In the genomic region with DNA sequence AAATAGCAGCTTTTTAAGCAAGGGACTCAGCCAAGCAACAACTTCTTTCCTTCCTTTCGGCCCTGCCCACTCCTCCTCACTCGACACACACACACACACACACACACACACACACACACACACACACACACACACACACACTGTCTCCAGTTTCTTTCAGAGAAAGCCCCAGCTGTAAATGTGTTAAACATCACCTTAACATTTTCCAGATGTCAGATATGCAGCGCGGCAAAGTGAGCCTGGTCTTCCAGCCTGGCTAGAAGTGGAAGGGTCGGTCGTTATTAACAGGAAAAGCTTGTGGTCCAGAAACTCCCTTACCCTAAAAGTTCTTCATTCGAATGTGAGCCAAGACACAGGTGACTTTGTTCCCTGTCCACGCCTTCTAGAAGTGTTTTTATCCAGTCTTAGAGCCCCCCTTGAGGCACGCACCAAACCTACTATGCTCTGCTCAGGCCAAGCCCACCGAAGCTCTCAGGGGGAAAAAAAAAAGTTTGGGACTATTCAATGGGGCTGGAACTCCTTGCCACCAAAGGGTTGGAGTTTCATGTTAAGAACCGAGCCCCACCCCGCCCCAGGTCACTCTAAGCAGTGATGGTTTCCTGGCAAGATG, we compare ENCODE assay signal across 10 mouse cellular contexts.
A peak's percentile ranks its signal among the peaks of the same experiment; 100 is the strongest.
DNase-seq lines count a peak whose midpoint lies in the region; ATAC-seq lines count a peak whose summit lies in the region.
"Had no signal": no experiment of that assay in that cellular context is flagged by ENCODE, and none has a peak within 500 bp of the region (broad histone marks: within the 10 kb centered on the region; RNA-seq: fewer than 3 reads in every experiment).

No protein-coding gene starts in this region.

- H3K4me1 ChIP-seq in heart, embryonic 14.5 days (ENCODE audit: control insufficient read depth in 2 of 2, insufficient read depth in 2 of 2, low read length in 2 of 2), result peaks cover 28 to 53% of the 10 kb centered on the region in 2 experiments
- H3K4me1 ChIP-seq in brown adipose tissue, adult 24 weeks (ENCODE audit: control insufficient read depth, insufficient read depth, insufficient read length, low read length), result peaks cover 27% of the 10 kb centered on the region
- H3K4me1 ChIP-seq in hindbrain, embryonic 14.5 days (replicated peaks; ENCODE audit: control insufficient read depth, insufficient read depth, low read length), result peaks cover 6% of the 10 kb centered on the region; the same call in 1 of the 2 replicates
- H3K4me1 ChIP-seq in midbrain, embryonic 13.5 days (replicated peaks), result peaks cover 31% of the 10 kb centered on the region

- peak overlapping the region; percentile 96 to 99 for H3K27ac ChIP-seq in heart, embryonic 14.5 days (replicated peaks in 1 of 2; ENCODE audit: control insufficient read depth in 1 of 2, insufficient read depth in 1 of 2, low read depth in 2 of 2, low read length in 2 of 2)
- H3K27ac ChIP-seq in brown adipose tissue, adult 24 weeks (replicated peaks; ENCODE audit: low read depth, low read length), result peak overlapping the region; percentile 99
- peak overlapping the region; percentile 72 for H3K27ac ChIP-seq in hindbrain, embryonic 14.5 days
- H3K27ac ChIP-seq in midbrain, embryonic 13.5 days, result peak overlapping the region; percentile 30; the same call in 1 of the 2 replicates
- H3K27ac ChIP-seq: macrophage had no signal

- peak overlapping the region; percentile 90 for H3K9ac ChIP-seq in heart, embryonic 14.5 days (ENCODE audit: low read length)
- H3K9ac ChIP-seq in hindbrain, embryonic 14.5 days, result no peak overlapping the region; the same call in 1 of the 2 replicates
- peak overlapping the region; percentile 25; the same call in 1 of the 2 replicates for H3K9ac ChIP-seq in midbrain, embryonic 13.5 days (replicated peaks)

- peak overlapping the region; percentile 57 to 78 for H3K4me3 ChIP-seq in heart, embryonic 14.5 days (ENCODE audit: control insufficient read depth in 1 of 2, insufficient read depth in 1 of 2, low read depth in 1 of 2, low read length in 2 of 2)
- H3K4me3 ChIP-seq in brown adipose tissue, adult 24 weeks (ENCODE audit: insufficient read depth, low read depth, low read length), result peak overlapping the region; percentile 72
- H3K4me3 ChIP-seq in hindbrain, embryonic 14.5 days (replicated peaks; ENCODE audit: low read length), result peak overlapping the region; percentile 23; the same call in 1 of the 2 replicates
- peak overlapping the region; percentile 11; the same call in 1 of the 2 replicates for H3K4me3 ChIP-seq in midbrain, embryonic 13.5 days (replicated peaks)

- whole genome bisulfite sequencing in heart, embryonic 14.5 days, result 7% methylated on average over 11 of the region's 12 CpGs
- 42% methylated on average over 12 of the region's 12 CpGs for WGBS in hindbrain, embryonic 14.5 days
- 63% methylated on average over 11 of the region's 12 CpGs for WGBS in midbrain, embryonic 13.5 days

- no peak for DNase-seq in heart, adult 18-20 months
- DNase-seq in hindbrain, embryonic 14.5 days (ENCODE audit: low spot score), result no peak
- DNase-seq in thymus, postnatal 4 days, result no peak
- no peak for DNase-seq in cerebellum, adult 18-20 months
- no peak for DNase-seq in right cerebral cortex, postnatal 36 days (ENCODE audit: low spot score in 2 of 2)

- no peak for ATAC-seq in heart, embryonic 14.5 days (ENCODE audit: insufficient number of reproducible peaks, insufficient read depth, low FRiP score, low read depth)
- no peak for ATAC-seq in hindbrain, embryonic 14.5 days (ENCODE audit: low FRiP score)
- no peak for ATAC-seq in midbrain, embryonic 13.5 days

- H3K27me3 ChIP-seq in heart, embryonic 14.5 days (ENCODE audit: control insufficient read depth, insufficient read depth, low read length), result no peaks in the 10 kb centered on the region
- no peaks in the 10 kb centered on the region for H3K27me3 ChIP-seq in hindbrain, embryonic 14.5 days (ENCODE audit: control insufficient read depth, insufficient read depth, low read length)
- no peaks in the 10 kb centered on the region; the same call in 1 of the 2 replicates for H3K27me3 ChIP-seq in midbrain, embryonic 13.5 days

- peaks cover 20% of the 10 kb centered on the region; the same call in 1 of the 2 replicates for H3K36me3 ChIP-seq in heart, embryonic 14.5 days (ENCODE audit: control insufficient read depth, insufficient read depth, low read length)
- H3K36me3 ChIP-seq in hindbrain, embryonic 14.5 days (replicated peaks; ENCODE audit: control insufficient read depth, insufficient read depth), result no peaks in the 10 kb centered on the region
- H3K36me3 ChIP-seq in midbrain, embryonic 13.5 days, result no peaks in the 10 kb centered on the region
- H3K36me3 ChIP-seq: G1E had no signal

- H3K4me2 ChIP-seq in heart, embryonic 14.5 days (ENCODE audit: low read length), result peak overlapping the region; percentile 73
- peak overlapping the region; percentile 31 for H3K4me2 ChIP-seq in hindbrain, embryonic 14.5 days (replicated peaks)
- peak overlapping the region; percentile 19 for H3K4me2 ChIP-seq in midbrain, embryonic 13.5 days (replicated peaks)

- no peaks in the 10 kb centered on the region for H3K9me3 ChIP-seq in heart, embryonic 14.5 days (ENCODE audit: control insufficient read depth, low read length)
- no peaks in the 10 kb centered on the region for H3K9me3 ChIP-seq in hindbrain, embryonic 14.5 days (ENCODE audit: control insufficient read depth, low read length)
- no peaks in the 10 kb centered on the region for H3K9me3 ChIP-seq in midbrain, embryonic 13.5 days

Comparison
In these comparisons a context has a peak if more than half of its experiments do, and no peak if none do; other contexts are left out.
1. H3K27ac ChIP-seq: peak in every context shown above with its lines; median percentile 99 in brown adipose tissue, adult 24 weeks; 98 in heart, embryonic 14.5 days; 72 in hindbrain, embryonic 14.5 days; 30 in midbrain, embryonic 13.5 days.
2. H3K4me2 ChIP-seq: peak in every context shown above with its lines; median percentile 73 in heart, embryonic 14.5 days; 31 in hindbrain, embryonic 14.5 days; 19 in midbrain, embryonic 13.5 days.
3. H3K4me3 ChIP-seq: peak in every context shown above with its lines; median percentile 72 in brown adipose tissue, adult 24 weeks; 68 in heart, embryonic 14.5 days; 23 in hindbrain, embryonic 14.5 days; 11 in midbrain, embryonic 13.5 days.